Mouse (Mus musculus): ENCODE measurements at regions not wholly inside any gene's neighbourhood (a gene's known extent, or its start where the extent isn't known, plus 50 kb on each side); places are given as distances from the start of the nearest gene placed in this dataset.

- DNase-seq (ENCODE audit: low spot score in 2 of 2): no peak
Measured at GRCm38 (mm10) chr9:87961796-87962195, 230.7 kb upstream of the Tbx18 start.

DNA sequence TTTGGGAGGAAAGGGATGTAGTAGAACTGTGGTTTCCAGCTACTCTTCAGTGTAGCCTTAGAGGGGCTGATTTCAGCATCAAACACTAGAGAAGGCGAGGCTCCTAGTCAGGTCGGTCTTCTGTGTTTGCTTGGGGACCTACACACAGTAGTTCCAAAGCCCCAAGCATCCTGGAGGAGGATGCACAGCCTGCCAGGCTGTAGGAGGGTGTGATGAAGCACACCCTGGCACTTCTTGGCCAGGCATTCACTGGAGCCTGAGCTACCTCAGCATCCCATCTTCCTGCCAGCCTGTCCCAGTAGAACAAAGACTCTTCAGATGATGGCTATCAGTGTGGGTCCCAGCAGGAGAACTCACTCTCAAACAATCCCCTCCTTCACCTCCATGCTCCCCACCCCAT, 233.4 kb upstream of the Tbx18 start:
- no peak for DNase-seq (ENCODE audit: low spot score in 2 of 2)

GRCm38 (mm10) chr9:87965103-87965780, 234.2 kb upstream of the Tbx18 start:
- DNase-seq (ENCODE audit: low spot score in 2 of 2): no peak

GRCm38 (mm10) chr9:87968190-87969082, 237.4 kb upstream of the Tbx18 start:
- DNase-seq (ENCODE audit: low spot score in 2 of 2): no peak

- DNase-seq (ENCODE audit: low spot score in 2 of 2): no peak
Measured at GRCm38 (mm10) chr9:87970586-87970985, 239.5 kb upstream of the Tbx18 start.

DNA sequence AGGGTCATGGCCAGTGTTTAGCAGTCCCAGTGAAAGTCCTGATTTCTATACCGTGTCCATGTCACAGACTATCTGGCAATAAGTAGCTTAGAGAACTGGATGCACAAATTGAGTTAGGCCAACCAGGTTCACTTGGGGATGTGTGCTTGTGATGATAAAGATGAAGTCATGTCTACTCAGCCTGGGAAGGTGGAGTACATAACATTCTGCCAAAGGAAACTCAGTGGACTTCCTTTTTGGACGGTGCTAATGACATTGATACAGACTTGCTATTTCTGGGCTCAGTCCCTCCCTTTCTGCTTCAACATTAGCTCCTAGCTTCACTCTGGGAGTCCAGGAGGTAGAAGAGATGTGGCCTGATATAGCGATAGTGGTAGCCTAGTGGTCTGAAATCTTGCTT, 240.7 kb upstream of the Tbx18 start:
- no peak for DNase-seq (ENCODE audit: low spot score in 2 of 2)

- DNase-seq (ENCODE audit: low spot score in 2 of 2): no peak
Measured at GRCm38 (mm10) chr9:87973531-87973930, 242.5 kb upstream of the Tbx18 start.

DNA sequence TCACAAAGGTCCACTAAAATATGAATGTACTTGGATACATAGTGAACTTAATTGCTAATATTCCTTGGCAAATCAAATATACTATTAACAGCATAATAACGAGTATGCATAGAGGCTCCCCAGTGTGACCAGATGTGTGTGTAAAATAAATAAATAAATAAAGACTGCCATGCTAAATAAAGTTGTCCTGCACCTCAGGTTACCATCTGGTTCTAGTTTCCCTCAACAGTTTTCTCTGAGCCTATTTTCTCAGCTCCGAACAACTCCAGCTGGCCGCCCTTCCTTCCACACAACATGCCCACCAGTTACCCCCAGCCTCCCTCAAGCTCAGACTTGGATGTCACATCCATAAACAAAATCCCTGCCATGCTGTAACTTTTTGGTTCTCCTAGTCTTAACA, 253.8 kb upstream of the Tbx18 start:
- DNase-seq (ENCODE audit: low spot score in 2 of 2): peak; percentile 21 to 22

GRCm38 (mm10) chr9:87985439-87985838, 254.4 kb upstream of the Tbx18 start:
- no peak for DNase-seq (ENCODE audit: low spot score in 2 of 2)

GRCm38 (mm10) chr9:88005945-88006700, 275.1 kb upstream of the Tbx18 start:
- no peak for DNase-seq (ENCODE audit: low spot score in 2 of 2)

- DNase-seq (ENCODE audit: low spot score in 2 of 2): no peak
Measured at GRCm38 (mm10) chr9:88023752-88024151, 292.7 kb upstream of the Tbx18 start.

DNA sequence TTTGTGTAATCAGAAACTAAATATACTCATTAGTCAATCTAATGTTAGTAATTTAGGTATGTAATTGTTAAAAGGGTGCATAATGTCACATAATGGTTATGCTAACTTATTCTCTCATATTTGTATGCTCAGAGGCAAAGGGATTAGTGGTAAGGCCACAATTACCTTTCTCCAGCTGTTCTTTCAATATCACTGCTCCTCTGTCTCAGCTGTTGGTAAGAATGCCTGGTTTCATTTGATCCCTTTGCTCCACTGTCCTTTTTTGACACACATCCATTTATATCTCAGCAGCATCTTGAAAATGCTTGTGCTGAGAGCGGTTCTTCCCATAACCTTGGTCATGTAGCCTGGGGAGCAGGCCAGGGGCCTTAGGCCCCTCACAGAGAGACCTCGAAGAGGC, 294.9 kb upstream of the Tbx18 start:
- DNase-seq (ENCODE audit: low spot score in 2 of 2): no peak

- DNase-seq (ENCODE audit: low spot score in 2 of 2): no peak
Measured at GRCm38 (mm10) chr9:88030509-88031148, 296.4 kb upstream of the Nt5e start.

- no peak for DNase-seq (ENCODE audit: low spot score in 2 of 2)
Measured at GRCm38 (mm10) chr9:88037560-88037959, 289.4 kb upstream of the Nt5e start.

GRCm38 (mm10) chr9:88049270-88049669, 277.7 kb upstream of the Nt5e start:
- DNase-seq (ENCODE audit: low spot score in 2 of 2): no peak

DNA sequence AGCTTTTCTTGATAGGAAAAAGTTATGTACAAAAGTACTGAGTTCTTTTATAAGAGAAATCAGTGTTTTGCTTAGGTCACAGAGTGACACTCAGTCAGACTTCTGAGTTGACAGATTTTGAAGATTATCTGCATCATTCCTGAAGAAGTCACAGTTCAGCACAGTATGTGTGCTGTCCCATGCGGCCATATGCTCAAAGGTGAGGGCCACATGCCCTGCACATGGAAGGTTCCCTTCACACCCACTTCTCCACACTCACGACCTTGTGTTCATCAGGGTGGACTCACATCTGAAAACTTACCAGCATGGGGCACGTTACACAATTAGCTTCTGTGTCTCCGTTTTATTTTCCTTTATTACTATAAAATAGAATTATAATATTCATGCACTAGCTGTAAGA, 277.2 kb upstream of the Nt5e start:
- no peak for DNase-seq (ENCODE audit: low spot score in 2 of 2)

DNA sequence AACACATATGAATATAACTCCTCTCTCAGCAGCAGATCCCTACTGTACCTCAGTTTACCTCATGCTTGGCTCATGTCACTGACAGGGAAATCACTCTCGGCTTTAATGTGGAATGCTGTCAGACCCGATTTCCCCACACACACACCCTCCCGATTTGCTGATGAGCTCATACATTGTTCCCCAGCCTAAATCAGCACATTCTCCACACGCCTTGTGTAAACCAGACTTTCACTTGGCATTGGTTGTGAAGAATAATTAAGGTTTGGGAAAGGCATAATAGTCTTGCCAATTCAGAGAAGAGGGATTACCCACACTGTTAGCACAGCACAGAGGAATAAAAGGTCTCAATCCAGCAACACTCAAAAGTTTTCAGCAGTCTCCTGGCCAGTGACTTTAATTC, 268.4 kb upstream of the Nt5e start:
- DNase-seq (ENCODE audit: low spot score in 2 of 2): no peak

DNA sequence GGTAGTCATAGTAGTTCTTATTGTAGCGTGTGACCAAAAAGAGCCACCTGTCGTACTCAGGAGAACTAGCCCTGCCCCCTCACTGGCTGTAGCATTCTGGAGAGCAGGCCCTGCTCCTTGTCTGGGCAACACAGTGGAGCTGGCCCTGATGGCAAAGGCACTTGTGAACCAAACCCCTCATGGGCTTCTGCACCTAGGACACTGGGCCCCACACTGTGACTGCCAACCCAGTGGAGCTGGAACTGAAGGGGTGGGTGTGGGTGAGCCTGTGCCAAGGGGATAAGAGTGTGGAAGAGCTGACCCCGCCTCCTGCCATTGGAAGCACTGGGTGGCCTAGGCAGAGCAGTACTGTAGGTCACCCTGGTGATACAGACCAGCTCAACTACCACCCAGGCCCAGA, 268.0 kb upstream of the Nt5e start:
- DNase-seq (ENCODE audit: low spot score in 2 of 2): no peak

DNA sequence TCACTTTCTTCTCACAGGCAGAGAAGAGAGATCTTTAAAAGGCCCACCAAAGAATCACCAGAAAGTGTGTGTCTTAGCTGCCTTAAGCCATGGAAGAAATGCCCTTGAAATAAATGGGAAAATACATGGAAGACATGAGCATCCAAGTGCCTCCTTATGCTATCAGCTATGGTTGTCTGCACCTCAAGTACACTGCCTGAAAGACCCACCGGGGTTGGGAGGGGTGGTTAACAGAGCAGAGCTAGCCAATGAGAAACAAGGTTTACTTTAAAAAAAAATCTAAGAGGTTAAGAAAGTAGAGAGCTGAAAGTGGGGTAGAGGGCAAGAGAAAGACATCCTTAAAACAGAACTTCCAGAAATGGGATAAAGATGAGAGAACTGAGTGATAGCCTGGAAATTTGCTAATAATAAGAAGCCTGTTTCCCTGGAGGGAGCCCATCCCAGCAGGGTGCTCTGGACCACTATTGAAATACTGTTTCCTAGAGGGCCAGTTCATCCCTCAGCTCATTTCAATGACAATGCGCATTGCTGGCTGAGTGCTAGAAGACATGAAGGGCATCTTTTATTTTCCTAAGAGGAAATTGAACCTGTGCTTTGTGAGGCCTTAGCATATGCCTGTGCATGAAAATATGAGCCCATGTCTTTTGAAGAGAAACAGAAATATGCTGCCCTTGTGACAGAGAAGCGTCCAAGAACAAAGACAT, 262.9 kb upstream of the Nt5e start:
- no peak for DNase-seq (ENCODE audit: low spot score in 2 of 2)

DNA sequence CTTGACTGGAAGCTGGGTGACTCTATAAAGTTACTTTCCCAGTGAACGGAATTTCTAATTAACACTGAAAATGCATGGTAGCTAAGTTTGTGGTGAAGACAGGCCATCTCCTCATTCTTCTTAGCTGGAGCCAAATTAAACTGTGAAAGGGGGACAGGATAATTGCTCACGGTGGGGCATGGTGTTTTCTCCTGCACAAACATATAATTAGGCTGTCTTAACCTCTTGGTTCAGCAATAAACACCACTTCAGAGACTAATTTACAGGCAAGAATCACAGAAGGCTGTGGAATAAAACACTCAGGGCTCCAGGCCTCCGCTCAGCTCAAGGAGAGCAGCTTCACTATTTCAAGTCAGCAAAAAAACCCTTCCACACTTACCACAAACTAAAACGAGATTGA, 261.9 kb upstream of the Nt5e start:
- no peak for DNase-seq (ENCODE audit: low spot score in 2 of 2)

GRCm38 (mm10) chr9:88065777-88066176, 261.2 kb upstream of the Nt5e start:
- no peak for DNase-seq (ENCODE audit: low spot score in 2 of 2)

Data from right cerebral cortex, postnatal 10 days (tissue).